Mouse (Mus musculus) erythroblast, adult 5-6 weeks (primary cell): ENCODE results near the gene Prodh2. TPM values are rescaled to one million over a fixed set of nuclear protein-coding genes. Genes with fewer than 3 reads are reported as not detected.
A peak's percentile ranks its signal among the peaks of the same experiment; 100 is the strongest.
"Not testable (repeated sequence)": the region's sequence is repeated elsewhere in the genome, so short reads cannot be mapped to it uniquely, and the experiment has no call there.

Experiments used
- ATAC-seq: replicated peaks from 2 replicates; pipeline ENCODE4 v1.8.0; 2016; ENCODE audit warnings: moderate number of reproducible peaks, mild to moderate bottlenecking, moderate TSS enrichment, inconsistent platforms; ENCODE audit not compliant: poor library complexity, low FRiP score, severe bottlenecking
- total RNA-seq, 2 experiments: library from RNA; stranded (forward) in 1 of 2; stranded (reverse) in 1 of 2; fragments of 150-400 nt in 1 of 2; fragments of 200-764, 138-1000 nt in 1 of 2; gene quantifications; 2 replicates each; pipeline versions ENCODE4 v1.2.3 to v1.2.4; 2015 to 2017; ENCODE audit warnings: low replicate concordance in 2 of 2

The Prodh2 gene
- total RNA-seq, 2 experiments from 2014 or later: not detected

DNA sequence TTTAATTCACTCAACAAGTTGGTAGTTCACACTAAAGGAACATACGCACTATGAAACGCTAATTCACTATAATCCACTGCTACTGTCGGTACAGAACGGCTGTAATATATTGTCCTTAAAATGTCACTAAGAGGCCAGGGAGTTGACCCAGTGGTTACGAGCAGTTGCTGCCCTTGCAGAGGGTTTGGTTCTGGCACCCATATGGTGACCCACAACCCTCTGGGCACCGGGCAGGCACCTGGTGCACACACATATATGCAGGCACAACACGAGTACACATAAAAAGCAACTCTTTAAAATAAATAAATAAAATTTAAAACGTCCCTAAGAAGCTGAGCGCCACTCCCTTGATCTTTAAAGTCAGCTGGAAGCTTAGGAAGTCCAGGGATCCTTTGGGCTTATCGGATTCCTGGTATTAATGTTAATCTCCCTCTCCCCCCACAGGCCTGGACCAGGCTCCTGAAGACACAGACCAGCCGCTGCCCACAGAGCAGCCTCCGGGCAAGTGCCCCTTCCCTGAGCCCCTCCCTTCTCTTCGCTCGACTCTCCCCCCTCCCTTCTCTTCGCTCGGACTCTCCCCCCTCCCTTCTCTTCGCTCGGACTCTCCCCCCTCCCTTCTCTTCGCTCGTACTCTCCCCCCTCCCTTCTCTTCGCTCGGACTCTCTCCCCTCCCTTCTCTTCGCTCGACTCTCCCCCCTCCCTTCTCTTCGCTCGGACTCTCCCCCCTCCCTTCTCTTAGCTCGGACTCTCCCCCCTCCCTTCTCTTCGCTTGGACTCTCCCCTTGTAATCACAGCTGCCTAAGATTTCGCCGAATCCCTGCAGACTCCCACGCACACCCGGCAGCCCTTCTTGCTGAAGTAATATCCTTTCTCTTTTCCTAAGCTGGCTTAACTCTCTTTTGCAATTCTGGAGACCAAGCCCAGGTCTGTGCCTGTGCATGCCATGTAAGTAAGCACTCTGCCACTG, 15.7 kb upstream of the Prodh2 start:
- no peak for ATAC-seq

DNA sequence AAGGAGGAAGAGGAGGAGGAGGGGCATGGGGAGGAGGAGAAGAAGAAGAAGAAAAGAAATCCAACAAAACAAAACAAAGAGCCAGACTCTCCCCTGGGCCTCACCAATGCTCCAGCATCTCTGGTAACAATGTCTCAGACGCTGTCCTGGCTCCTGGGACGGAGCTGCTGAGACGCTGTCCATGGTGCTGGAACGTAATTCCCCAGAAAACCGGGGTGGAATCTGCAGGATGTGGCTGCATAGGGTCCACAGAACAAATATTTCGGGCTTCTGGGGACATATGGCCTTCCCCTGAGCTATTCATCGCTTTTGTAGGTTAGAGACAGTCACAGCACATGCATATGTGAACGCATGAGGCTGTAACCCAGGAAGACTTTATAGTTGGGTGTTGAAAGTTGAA, 9.2 kb upstream of the Prodh2 start:
- no peak for ATAC-seq

DNA sequence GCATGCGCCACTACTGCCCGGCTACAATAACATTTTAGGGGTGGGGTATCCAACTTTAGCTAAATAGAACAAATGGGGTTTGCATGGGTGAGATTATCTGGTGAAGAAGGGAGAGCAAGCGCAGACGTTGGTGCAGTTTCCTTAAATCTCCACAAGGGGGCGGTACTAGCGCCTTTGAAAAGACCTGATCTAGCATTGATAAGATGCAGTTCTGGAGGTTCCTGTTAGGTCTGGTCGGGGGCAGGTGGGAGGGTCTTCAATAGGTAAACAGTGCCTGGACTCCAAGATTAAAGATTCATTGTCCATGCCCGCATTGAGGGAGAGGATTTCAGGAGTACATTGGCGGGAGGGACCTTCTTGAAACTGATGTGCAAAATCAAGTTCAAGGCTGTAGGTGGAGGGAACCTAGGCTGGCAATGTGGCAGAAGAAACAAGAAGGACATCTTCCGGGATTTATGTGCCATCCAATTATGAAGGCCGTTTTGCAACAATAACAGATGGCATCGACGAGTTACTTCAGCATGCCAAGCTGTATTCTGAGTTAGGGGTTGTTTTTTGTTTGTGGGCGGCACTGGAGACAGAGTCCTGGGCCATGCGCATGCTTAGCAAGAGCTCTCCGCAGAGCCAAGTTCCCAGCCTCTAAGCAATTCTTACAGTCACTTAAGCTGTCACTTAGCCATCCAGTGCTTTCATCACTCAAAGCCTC, 3.0 kb upstream of the Prodh2 start:
- ATAC-seq: 0 out of 2 replicates have a peak, but pooled peaks have one; percentile 17

DNA sequence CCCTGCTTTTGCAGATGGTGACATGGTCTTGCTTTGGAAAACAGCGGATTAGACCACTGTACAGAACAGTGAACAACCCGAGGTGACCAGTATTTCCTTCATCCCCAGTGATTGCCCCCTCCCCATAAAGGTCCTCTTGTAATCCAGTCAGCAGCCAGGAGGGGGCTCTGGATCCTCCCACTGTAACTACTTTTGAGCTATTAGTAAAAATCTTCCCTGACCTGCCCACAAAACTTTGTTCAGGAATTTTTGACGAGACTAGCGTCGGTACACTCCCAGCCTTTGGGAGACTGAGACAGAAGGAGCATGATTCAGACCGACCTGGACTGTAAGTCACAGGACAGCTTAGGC, 2.5 kb upstream of the Prodh2 start:
- no peak for ATAC-seq

DNA sequence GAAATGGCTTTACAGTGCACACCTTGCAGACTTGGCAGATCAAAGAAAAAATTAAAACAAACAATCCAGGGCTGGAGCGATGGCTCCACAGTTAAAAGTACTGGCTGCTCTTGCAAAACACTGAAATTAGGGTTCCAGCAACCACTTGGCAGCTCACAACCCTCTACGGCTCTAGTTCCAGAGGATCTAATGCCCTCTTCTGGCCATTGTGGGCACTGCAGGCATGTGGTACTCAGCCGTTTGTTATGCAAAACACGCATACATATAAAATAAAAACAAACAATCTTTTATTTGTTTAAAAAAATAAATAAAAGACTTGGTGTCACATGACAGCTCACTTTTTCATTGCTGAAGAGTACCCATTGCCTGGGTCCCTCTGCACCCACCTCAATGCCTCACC, 657 bp upstream of the Prodh2 start:
- ATAC-seq: peak; percentile 68; the same call in 1 of the 2 replicates

DNA sequence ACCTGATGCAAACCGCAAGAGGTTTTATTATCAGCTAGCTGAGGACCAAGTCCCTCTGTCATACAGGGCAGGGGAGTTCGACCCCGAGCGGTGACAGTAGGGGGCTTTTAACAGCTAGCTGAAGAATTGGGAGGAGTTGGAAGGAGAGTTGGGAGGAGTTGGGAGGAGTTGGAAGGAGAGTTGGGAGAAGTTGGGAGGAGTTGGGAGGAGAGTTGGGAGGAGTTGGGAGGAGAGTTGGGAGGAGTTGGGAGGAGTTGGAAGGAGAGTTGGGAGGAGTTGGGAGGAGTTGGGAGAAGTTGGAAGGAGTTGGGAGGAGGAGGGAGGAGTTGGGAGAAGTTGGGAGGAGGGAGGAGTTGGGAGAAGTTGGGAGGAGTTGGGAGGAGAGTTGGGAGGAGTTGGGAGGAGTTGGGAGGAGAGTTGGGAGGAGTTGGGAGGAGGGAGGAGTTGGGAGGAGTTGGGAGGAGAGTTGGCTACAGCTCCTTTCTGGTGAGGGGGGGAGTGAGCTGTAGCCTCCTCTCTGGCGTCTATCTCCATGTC, 2.2 kb downstream of the Prodh2 start:
- not testable (repeated sequence) for ATAC-seq

DNA sequence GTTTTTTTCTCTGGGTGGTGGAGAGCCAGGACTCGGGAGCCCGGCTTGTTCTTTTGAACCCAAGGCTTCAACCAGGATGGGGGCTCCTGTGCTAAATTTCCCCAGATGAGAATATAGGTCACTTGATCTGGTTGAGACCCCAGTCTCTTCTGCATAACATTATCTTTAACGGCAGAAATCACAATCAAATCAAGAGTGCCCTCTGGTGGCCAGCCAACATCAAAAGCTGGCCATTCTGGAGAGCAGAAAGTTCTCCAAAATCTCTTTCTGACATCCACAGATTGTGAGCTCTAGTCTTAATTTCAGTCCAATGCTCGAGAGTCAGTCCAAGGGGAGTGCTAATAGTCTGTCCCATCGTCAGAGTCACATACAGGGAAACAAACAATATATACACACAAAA, 7.7 kb downstream of the Prodh2 start:
- ATAC-seq: not testable (repeated sequence)

DNA sequence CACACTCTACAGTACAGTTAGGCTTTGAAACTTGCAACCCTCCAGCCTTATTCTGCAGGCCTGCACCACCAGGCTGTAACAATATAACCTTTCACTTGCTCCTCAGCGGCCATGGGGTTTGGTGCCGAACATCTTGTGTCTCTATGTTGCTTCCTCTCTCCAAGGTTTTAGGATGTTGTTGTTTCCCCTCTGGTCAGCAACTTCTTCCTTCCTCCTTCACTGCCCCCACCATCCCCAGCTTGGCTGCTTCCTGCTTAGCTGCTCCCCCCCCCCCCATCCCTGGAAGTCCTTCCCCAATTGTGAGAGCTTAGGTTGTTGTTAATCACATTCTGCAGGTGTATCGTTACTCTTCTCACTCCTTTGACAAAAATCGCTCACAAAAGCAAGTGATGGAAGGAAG, 14.6 kb downstream of the Prodh2 start:
- ATAC-seq: no peak

DNA sequence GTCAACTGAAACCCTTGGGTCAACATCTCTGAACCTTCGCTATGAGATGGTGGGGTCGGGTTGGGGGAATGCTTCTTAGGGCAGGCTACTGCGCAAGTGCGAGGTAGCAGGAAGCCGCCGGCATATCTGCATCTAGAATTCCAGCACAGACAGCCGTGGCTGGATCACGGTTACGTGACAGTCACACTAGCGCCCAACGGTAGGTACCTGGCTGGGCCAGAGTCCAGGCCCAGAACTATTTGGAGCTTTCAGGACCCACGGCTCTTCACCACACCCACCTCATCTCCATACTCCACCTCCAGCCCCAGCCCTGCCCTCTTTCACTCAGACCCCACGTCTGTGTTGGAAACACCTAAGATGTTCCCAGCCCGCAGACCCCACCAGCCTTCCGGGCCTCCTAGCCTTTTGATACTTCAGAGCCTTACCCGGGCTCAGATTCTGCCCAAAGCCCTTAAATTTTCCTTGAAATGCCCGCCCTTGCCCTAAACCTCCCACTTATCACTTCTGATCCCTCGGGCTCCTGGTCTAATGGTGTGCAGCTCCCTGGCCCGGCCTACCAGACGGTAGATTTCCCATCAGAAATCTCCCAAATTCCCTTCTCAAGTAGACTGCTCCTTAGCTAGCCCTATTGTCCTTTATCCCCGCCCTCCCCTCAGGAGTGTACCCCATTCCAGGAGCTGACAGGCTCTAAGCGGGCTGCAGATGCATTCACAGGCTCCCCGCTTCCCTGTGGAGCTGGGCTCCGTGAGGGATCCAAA, 21.8 kb downstream of the Prodh2 start:
- no peak for ATAC-seq

DNA sequence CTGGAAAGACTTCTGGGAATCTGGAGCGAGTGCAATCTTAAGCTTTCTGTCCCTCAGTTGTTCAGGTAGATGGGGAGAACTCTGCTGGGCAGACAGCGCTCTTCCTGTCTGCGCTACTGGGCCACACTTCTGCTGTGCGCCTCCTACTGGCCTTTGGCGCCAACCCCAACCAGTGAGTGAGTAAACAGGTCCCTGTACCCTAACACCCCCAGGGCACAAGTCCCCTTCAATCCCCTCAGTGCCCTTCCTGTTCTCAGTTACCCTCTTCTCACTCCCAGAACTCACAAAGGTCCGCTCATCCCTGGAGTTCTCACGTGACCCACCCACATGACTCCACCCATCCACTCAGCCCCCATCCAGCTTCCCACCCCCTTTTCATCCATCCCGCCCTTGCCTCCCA, 24.9 kb downstream of the Prodh2 start:
- ATAC-seq: no peak

DNA sequence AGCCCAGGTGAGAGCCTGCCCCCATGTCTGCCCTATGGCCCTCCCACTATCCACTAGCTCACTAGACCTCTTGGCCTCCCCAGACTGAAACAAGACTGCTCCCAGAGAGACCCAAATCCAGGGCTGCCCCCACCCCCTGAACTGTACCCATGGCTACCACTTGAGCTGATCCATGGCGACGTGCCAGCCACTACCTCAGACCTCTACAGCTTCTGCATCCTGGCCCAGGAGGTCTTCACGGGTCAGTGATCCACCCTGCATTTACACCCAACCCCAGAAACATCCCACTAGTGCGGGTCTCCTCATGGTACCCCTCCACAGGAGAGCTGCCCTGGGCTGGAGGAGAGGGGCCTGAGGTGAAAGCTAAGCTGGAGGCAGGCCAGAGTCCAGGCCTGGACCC, 27.0 kb downstream of the Prodh2 start:
- ATAC-seq: no peak

DNA sequence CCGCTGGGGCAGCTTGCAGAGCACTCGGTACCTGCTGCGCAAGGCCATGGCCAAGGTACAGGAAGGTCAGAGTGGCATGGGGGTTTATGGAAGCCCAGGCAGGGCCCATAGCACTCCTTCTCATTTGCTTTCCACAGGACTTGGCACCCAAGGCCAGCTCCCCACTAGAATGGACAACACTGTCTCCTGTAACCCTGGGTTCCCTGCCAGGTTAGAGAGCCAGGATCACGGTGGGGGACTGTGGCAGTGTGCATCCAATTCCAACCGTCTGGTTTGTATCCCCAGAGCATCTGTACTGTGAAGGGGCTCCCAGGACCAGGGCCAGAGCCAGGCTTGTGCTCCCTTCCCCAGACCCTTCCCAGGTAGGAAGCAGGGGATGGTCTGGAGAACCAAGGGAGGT, 27.4 kb downstream of the Prodh2 start:
- no peak for ATAC-seq

DNA sequence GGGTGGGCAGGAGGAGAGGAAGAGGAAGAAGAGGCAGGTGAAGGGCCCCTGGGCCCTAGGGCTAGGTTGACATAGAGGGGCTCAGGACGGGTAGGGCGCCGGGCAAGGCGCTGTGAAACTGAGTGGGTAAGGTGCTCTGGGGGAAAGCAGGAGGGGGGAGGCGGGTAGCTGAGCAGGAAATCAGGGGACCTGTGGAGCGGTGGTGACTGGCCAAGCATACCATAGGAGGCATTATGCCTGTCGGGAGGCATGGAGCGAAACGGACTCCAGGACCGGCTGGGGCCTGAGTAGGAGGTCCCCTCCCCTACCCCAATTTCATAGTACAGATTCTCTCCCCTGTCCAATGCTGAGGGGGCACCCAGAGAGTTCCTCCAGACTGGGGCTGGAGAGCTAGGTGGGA, 29.4 kb downstream of the Prodh2 start:
- ATAC-seq: no peak

DNA sequence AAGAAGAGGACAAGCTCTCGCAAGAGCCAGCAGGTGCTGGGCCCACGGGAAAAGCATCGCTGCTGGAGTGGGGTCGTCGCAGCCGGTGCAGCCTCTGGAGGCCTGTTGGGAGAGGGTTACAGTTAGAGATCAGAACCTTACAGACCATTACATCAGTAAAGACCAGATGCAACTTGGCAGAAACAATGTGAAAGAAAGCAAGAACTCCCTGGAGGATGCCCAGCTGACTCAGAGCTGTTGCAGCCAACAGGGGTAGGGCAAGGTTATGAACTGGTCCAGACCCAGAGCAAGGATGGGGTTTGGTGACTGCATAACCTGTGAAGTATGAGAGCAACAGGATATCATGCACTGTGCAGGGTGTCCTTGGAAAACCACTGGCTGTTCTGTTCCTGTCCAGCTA, 31.1 kb downstream of the Prodh2 start:
- ATAC-seq: no peak

DNA sequence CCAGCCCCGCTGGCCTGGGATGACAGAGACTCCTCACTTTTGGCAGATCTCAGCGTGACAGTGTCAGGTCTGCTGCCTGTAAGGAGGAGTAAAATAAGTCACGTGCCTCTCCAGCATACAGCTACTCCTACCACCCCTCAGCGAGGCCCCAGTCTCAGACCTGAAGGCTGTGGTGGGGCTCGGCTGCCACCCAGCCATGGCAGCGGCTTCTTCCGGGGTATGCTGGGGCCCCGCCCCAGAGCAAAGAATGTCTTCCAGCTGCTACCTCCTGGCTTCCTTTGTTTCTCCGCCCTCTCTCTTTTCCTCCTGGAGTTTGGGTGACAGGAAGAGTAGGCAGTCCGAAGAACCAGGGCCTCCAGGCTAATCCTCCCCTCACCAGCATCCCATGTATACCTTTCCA, 32.5 kb downstream of the Prodh2 start:
- no peak for ATAC-seq

DNA sequence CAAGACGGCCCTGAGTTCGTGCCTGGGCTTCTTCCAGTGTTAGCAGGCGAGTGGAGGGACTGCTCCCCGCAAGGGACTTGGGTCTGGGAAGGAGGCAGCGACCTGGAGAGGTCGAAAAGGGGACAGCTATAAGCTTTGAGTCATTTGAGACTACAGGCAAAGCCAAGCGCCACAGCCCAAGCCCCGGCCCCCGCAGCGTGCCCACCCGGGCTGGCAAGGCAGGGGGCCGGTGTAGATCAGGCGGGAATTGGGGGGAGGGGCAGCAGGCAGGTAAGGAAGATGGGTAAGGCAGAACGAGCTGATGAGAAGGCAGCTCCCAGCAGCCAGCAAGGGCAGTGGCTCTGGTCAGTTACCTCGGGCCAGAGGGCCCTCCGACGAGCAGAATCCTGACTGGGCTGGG, 33.0 kb downstream of the Prodh2 start:
- ATAC-seq: no peak

DNA sequence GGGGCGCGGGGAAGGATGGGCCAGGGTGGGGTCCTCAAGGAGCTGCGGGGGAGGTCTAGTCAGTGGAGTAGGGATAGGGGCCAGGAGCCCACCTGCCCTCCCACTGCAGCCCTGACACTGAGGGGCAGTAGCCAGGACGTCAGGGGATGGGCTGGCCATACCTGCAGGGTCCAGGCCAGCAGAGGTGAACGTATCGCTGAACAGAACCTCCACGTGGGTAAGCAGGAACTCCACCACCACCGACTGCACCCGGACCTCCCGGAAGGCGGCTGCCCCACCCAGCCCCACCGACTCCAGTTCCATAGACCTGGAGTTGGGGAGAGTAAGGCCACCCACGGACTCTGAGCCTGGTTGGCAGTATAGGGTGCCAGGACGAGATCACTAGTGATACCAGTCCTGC, 33.6 kb downstream of the Prodh2 start:
- no peak for ATAC-seq

DNA sequence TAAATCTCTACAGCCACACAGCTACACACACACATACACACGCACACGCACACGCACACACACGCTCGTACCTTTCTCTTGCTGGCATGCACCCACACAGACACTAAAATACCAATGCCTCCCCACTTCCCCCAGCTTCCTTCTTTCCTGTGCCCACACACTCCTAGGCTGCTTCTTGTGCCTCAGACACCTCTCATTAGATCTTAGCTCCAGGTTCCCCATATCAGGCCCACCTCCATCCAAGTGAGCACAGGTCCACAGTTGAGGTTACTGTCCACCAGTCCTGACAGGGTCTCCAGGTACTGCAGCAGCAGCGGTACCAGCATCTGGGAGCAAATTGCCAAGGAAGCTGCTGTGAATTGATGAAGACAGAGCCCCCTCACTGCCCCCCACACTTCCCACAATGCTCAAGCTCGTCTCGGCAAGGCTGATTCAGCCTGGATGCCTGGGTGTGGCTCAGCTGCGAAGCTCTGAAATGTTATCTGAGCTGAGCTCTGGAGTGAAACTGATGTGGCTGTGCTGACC, 37.9 kb downstream of the Prodh2 start:
- no peak for ATAC-seq

DNA sequence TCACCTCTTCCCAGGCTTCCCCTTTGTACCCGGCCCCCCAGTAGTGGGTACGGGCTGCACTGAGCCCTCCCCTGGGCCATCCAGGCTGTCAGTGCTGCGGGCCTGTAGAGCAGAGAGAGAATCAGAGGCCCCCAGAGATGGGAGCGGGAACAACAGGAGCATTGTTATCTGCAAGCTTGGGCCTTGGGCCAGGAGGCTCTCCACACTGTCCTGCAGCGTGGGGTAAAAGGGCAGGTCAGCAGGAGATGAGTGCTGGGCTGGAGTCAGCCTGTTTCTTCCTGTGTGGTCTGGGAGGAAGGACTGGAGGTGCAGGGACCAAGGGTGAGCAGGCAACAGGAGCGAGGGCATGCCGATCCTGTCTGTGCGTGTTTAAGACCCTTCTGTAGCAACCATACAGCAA, 39.5 kb downstream of the Prodh2 start:
- ATAC-seq: no peak
